Mouse (Mus musculus) forebrain, embryonic 11.5 days (tissue): Measurements from ENCODE around the gene Nrbf2. TPM values are rescaled to one million over a fixed set of nuclear protein-coding genes. Genes with fewer than 3 reads are reported as not detected.
A peak's percentile ranks its signal among the peaks of the same experiment; 100 is the strongest.

Experiments
- ATAC-seq: fragments of 200-750 bp; cut with Nextera tagmentation; replicated peaks from 2 replicates; pipeline ENCODE4 v1.8.0; 2017; ENCODE audit warnings: moderate TSS enrichment; ENCODE audit not compliant: low FRiP score
- DNase-seq: peaks from one replicate; pipeline ENCODE4 v3.0.0-alpha.2; 2017; ENCODE audit warnings: low spot score
- H3K27ac ChIP-seq: fragments of 300-500 bp; sonication (generic); 2 replicates; pipeline ENCODE4 v1.5.1; 2014; ENCODE audit warnings: low read depth, low read length
- H3K27me3 ChIP-seq: fragments of 300-500 bp; sonication (generic); 2 replicates; pipeline ENCODE4 v1.6.1; 2014; ENCODE audit warnings: mild to moderate bottlenecking, low read length, mixed read lengths; ENCODE audit not compliant: control insufficient read depth, insufficient read depth
- H3K36me3 ChIP-seq: fragments of 300-500 bp; sonication (generic); 2 replicates; pipeline ENCODE4 v1.6.1; 2014; ENCODE audit warnings: mild to moderate bottlenecking, low read length, moderate library complexity, mixed read lengths; ENCODE audit not compliant: control insufficient read depth, insufficient read depth
- H3K4me1 ChIP-seq: fragments of 300-500 bp; sonication (generic); replicated peaks from 2 replicates; pipeline ENCODE4 v1.6.1; 2014; ENCODE audit warnings: low read length, mixed read lengths; ENCODE audit not compliant: control insufficient read depth, insufficient read depth
- H3K4me2 ChIP-seq: fragments of 300-500 bp; sonication (generic); 2 replicates; pipeline ENCODE4 v1.6.1; 2014; ENCODE audit warnings: low read depth, mild to moderate bottlenecking, low read length, moderate library complexity, mixed read lengths; ENCODE audit not compliant: severe bottlenecking
- H3K4me3 ChIP-seq: fragments of 300-500 bp; sonication (generic); 2 replicates; pipeline ENCODE4 v1.5.1; 2014; ENCODE audit warnings: low read depth, low read length
- H3K9ac ChIP-seq: fragments of 300-500 bp; sonication (generic); 2 replicates; pipeline ENCODE4 v1.6.1; 2014; ENCODE audit warnings: low read length
- H3K9me3 ChIP-seq: fragments of 300-500 bp; sonication (generic); 2 replicates; pipeline ENCODE4 v1.6.1; 2016; ENCODE audit warnings: low read length, mixed read lengths; ENCODE audit not compliant: control insufficient read depth
- WGBS: fragments of 180-500 bp; shearing (Covaris S2); extraction: QIAGEN DNeasy Blood & Tissue Kit; methylation state at CpG from one replicate; pipeline ENCODE4 v1.1.7; 2014; 5-methylcytosine and 5-hydroxymethylcytosine counted together
- polyA plus RNA-seq: library from polyadenylated mRNA; unstranded; fragments of >200 nt; fragmentation: Nextera tagmentation; extraction: Ambion mirVana; gene quantifications from 2 replicates; pipeline ENCODE4 v1.2.1, GENCODE M21; 2014

Nrbf2 gene
- polyA plus RNA-seq, 1 experiment from 2014 or later = 44.3 TPM

DNA sequence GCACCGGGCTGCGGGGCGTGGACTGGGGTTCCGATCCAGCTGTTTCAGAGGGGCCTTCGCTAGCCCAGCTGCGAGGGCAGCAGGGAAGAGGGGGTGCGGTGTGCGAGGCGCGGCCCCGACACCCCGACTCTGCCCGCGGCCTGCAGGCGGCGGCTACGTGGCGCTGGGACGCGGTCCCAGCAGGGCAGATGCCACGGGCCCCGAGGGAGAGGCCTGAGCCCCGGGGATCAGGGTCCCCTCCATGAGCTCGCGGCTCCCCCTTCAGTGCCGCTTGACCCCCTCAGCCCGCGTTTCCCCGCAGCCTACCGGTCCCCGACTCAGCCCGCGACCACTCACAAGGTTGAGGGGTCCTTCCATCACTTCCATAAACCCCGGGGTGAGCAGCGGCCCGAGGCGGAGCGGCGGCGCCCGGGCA is 337 bp downstream of the Nrbf2 start:
- ATAC-seq (peak; percentile 71), DNase-seq (peak; percentile 76)
- peaks cover 6% of the 10 kb centered on the region; the same call in 1 of the 2 replicates for H3K4me1 ChIP-seq
- H3K27ac ChIP-seq = no peak overlapping the region
- WGBS = under 1% methylated on average over 33 of the region's 41 CpGs
- H3K4me2 ChIP-seq = peak overlapping the region; percentile 88
- H3K9ac ChIP-seq = peak overlapping the region; percentile 87
- no peaks in the 10 kb centered on the region for H3K9me3 ChIP-seq
- no peaks in the 10 kb centered on the region for H3K27me3 ChIP-seq
- peak overlapping the region; percentile 85 for H3K4me3 ChIP-seq
- no peaks in the 10 kb centered on the region for H3K36me3 ChIP-seq

DNA sequence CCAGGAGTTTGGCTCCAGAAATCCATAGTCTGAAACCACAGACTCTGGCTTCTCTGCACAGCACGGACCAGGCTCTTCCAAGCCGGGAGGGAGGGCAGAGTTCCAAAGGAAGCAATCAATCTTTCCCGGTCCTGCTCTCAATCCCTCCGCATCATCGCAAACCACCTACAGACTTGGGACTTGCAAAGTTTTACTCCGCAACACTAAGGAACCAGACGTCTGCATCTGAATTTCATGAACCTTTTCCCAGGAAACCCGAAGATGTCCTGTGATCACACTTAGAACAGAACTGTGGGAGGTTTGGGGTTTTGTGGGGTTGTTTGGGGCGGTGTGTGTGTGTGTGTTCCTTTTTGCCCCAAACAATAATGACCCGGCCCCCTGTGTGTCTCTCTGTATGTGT is 794 bp downstream of the Nrbf2 start:
- Histone ChIP-seq H3K4me3 (peak overlapping the region; percentile 85), H3K4me2 (peak overlapping the region; percentile 88), H3K9me3 (no peaks in the 10 kb centered on the region), H3K27me3 (no peaks in the 10 kb centered on the region), H3K27ac (no peak overlapping the region), H3K9ac (peak overlapping the region; percentile 87), H3K36me3 (no peaks in the 10 kb centered on the region), H3K4me1 (peaks cover 6% of the 10 kb centered on the region; the same call in 1 of the 2 replicates)
- DNase-seq (no peak), ATAC-seq (no peak)
- WGBS = 10% methylated on average over 10 of the region's 10 CpGs

DNA sequence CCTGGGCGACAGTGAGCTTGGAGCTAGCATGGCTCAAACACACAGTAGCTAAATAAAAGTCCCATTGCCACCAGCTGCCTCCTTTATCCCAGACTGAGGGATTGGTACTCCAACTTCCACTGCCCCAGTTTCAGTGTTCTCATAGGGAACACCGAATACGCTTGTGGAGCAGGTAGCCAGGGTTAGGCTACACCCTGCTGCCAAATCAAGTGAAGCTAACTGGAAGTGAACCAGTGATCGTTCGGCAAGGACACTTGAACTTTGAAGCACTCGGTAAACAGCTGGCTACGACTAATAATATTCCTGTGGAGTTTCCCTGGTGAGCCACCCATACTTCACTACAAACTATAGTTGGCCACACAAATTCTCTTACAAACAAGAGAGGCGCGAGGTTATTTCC is 1.6 kb downstream of the Nrbf2 start:
- 90% methylated on average over 9 of the region's 9 CpGs for WGBS
- DNase-seq (no peak), ATAC-seq (no peak)
- Histone ChIP-seq H3K9ac (no peak overlapping the region; the same call in 1 of the 2 replicates), H3K4me1 (peaks cover 6% of the 10 kb centered on the region; the same call in 1 of the 2 replicates), H3K4me3 (no peak overlapping the region; the same call in 1 of the 2 replicates), H3K4me2 (0 out of 2 replicates have a peak overlapping the region, but pooled peaks have one; percentile 88), H3K36me3 (no peaks in the 10 kb centered on the region), H3K9me3 (no peaks in the 10 kb centered on the region), H3K27me3 (no peaks in the 10 kb centered on the region), H3K27ac (no peak overlapping the region)

DNA sequence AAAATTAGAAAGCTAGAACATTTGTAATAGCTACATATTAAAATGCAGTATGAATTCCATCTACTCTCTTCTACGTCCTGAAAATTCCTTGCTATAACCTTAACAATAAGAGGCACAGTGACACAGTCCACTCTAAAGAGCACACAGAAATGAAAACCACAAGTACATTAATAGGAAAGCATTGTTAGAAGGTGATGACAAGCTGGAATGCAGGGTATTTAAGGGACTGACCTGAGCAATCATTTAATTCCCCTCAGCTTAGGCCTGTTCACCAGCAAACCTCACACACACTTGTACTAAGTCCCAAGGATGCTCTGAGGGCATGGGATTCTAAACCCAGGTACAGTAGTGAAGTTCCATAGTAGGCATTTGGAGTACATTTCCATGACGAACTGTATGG is 2.6 kb downstream of the Nrbf2 start:
- Histone ChIP-seq H3K36me3 (no peaks in the 10 kb centered on the region), H3K27ac (no peak overlapping the region), H3K9ac (no peak overlapping the region), H3K9me3 (no peaks in the 10 kb centered on the region), H3K4me2 (no peak overlapping the region), H3K4me1 (peaks cover 6% of the 10 kb centered on the region; the same call in 1 of the 2 replicates), H3K4me3 (no peak overlapping the region), H3K27me3 (no peaks in the 10 kb centered on the region)
- no peak for ATAC-seq
- DNase-seq = no peak
- WGBS = 86% methylated on average over 2 of the region's 2 CpGs

DNA sequence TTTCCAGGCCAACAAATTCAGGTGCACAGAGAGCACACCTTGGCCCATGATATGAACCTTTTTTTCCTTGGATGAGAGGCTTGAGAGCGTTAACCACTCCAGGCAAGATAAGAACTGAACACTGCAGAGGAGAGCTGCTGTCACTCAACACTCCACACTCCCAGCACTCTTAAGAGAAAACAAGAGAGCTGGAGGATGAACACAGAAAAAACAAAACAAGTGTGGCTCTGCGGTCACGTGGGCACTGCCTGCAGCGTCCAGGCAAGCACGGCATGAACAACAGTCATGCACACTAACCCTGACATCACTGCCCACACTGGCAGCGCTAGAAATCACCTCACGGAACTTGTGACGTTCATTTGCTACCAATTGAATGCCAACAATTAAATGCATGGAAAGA is 3.3 kb downstream of the Nrbf2 start:
- Histone ChIP-seq H3K36me3 (no peaks in the 10 kb centered on the region), H3K27ac (no peak overlapping the region), H3K9ac (no peak overlapping the region), H3K4me1 (peaks cover 6% of the 10 kb centered on the region; the same call in 1 of the 2 replicates), H3K9me3 (no peaks in the 10 kb centered on the region), H3K4me2 (no peak overlapping the region), H3K27me3 (no peaks in the 10 kb centered on the region), H3K4me3 (no peak overlapping the region)
- ATAC-seq = no peak
- WGBS = 92% methylated on average over 8 of the region's 8 CpGs
- no peak for DNase-seq

DNA sequence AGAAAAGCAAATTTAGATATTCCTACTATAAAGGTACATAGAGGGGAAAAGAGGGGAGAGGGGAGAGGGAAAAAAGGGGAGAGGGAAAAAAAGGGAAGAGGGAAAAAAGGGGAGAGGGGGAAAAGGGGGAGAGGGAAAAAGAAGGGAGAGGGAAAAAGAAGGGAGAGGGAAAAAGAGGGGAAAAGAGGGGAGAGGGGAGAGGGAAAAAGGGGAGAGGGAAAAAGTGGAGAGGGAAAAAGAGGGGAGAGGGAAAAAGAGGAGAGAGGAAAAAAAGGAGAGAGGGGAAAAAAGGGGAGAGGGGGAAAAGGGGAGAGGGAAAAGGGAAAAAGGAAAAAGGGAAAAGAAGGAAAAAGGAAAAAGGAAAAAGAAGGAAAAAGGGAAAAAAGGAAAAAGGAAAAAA is 9.2 kb downstream of the Nrbf2 start:
- ATAC-seq (no peak), DNase-seq (no peak)
- H3K27ac ChIP-seq = no peak overlapping the region
- no peaks in the 10 kb centered on the region for H3K27me3 ChIP-seq
- no peak overlapping the region for H3K4me2 ChIP-seq
- no peak overlapping the region for H3K4me3 ChIP-seq
- no peaks in the 10 kb centered on the region for H3K4me1 ChIP-seq
- no peaks in the 10 kb centered on the region for H3K36me3 ChIP-seq
- no peaks in the 10 kb centered on the region for H3K9me3 ChIP-seq
- no peak overlapping the region for H3K9ac ChIP-seq

DNA sequence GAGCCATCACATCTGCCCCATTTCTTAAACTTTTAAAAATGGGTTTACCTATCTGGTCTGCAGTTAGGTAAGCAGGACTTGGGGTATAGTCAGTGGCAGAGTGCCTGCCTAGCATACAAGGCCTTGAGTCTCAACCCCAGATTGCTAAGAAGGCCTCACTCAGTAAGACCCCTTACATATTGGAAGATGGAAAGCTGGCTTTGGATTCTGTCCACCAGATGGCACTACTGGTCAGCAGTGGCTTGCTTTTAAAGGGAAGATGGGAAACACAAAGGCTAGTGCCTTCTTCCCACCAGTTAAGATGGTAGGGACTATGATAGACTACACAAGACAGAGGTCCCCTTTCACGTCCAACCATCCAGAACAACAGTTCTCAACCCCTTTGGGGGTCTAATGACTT is 20.3 kb downstream of the Nrbf2 start:
- Histone ChIP-seq H3K36me3 (no peaks in the 10 kb centered on the region; the same call in 1 of the 2 replicates), H3K27ac (no peak overlapping the region), H3K4me1 (no peaks in the 10 kb centered on the region), H3K9ac (no peak overlapping the region), H3K9me3 (no peaks in the 10 kb centered on the region), H3K4me3 (no peak overlapping the region), H3K4me2 (no peak overlapping the region), H3K27me3 (no peaks in the 10 kb centered on the region)
- 58% methylated on average over 1 of the region's 1 CpGs for WGBS
- ATAC-seq = no peak
- peak; percentile 59 for DNase-seq

DNA sequence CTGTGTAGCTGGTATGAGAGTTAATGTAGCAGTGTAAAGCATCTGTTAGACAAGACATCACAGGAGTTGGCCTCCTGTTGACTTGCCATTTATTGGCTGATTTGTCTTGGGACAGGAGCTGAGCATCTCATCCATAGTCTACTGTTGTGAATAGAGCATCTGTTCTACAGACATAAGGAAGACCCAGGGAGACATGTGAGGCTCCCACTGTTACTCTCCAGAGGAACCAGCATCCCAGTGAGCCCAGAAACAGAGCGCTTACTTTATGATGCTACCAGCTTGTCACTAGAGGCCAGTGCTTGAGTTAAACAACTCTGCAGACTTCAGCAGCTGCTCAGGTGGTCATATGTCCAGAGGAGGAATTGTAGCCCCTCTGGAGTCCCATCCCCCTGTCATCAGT is 32.0 kb downstream of the Nrbf2 start:
- H3K27me3 ChIP-seq = no peaks in the 10 kb centered on the region
- no peaks in the 10 kb centered on the region for H3K9me3 ChIP-seq
- no peak overlapping the region for H3K4me3 ChIP-seq
- no peak overlapping the region for H3K27ac ChIP-seq
- WGBS = 96% methylated on average over 1 of the region's 1 CpGs
- ATAC-seq (no peak), DNase-seq (no peak)
- no peak overlapping the region for H3K4me2 ChIP-seq
- H3K9ac ChIP-seq = no peak overlapping the region
- H3K4me1 ChIP-seq = no peaks in the 10 kb centered on the region
- peaks cover 3% of the 10 kb centered on the region; the same call in 1 of the 2 replicates for H3K36me3 ChIP-seq

DNA sequence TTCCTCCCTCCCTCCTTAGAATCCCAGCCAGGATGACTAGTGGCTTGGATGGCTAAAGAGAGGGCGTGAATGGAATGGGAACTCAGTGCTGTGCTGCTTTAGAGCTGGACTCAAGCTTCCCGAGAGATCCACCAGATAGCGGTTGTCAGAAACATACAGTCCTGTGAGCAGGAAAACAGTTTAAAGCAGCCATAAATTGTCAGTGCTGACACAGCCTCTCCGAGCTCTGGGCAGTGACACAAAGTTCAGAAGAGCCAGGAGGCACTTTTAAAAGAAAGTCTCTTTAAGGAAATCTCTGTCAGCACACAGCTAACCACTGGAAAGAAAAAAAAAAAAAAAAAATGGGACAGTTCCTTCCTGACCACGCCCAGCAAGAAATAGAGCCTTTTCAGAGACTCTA is 32.8 kb downstream of the Nrbf2 start:
- Histone ChIP-seq H3K4me3 (no peak overlapping the region), H3K9ac (no peak overlapping the region), H3K9me3 (no peaks in the 10 kb centered on the region), H3K27ac (no peak overlapping the region), H3K27me3 (no peaks in the 10 kb centered on the region), H3K36me3 (peaks cover 4% of the 10 kb centered on the region; the same call in 1 of the 2 replicates), H3K4me2 (no peak overlapping the region), H3K4me1 (no peaks in the 10 kb centered on the region)
- no peak for DNase-seq
- no peak for ATAC-seq
- WGBS = 93% methylated on average over 5 of the region's 5 CpGs
